Comparison of ENCODE assay signal across 8 mouse cellular contexts in the genomic region with DNA sequence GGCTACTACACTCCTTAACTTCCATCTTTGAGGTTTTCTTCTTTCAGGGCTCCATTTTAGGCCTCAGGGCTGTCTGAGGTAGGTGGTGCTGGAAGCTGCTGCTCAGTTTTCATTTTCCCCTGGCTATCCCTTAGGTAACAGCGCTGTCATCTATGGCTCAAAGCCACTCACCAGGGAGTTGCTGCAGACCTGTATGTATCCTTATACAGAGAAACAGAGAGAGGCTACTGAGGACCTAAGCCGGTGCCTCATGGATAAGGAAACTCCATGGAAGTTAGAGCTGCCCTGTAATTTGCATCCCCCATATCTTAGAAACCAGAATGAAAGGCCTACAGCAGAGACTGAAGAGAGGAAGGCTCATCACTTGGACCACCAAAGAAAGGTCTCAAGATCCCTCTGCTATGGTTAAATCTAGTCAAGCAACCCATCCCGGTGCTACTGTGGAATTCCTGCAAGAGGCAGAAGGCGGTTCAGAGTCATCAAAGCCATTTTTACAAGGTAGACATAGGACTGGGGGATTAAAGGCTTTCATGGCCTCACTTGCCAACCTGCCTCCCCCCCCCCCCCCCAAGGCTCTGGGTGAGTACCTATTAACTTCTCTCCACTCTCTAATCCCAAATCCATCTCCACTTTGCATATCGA. TPM values are rescaled to one million over a fixed set of nuclear protein-coding genes. Genes with fewer than 3 reads are reported as not detected.
A peak's percentile ranks its signal among the peaks of the same experiment; 100 is the strongest.
DNase-seq lines count a peak whose midpoint lies in the region; ATAC-seq and TF ChIP-seq lines count a peak whose summit lies in the region.

No protein-coding gene starts in this region.

- no peak for ATAC-seq in heart, embryonic 15.5 days (replicated peaks; ENCODE audit: insufficient number of reproducible peaks, insufficient read depth, low FRiP score, low read depth)

- H3K27ac ChIP-seq in gastrocnemius, adult 2 months: peak overlapping the region; percentile 96
- peak overlapping the region; percentile 97 for H3K27ac ChIP-seq in heart, embryonic 15.5 days
- peak overlapping the region; percentile 90 for H3K27ac ChIP-seq in macrophage

- H3K4me3 ChIP-seq in gastrocnemius, adult 2 months: peak overlapping the region; percentile 72
- H3K4me3 ChIP-seq in E14TG2a.4 (replicated peaks; ENCODE audit: low read length) (peak overlapping the region; percentile 91), macrophage (ENCODE audit: inconsistent target) (peak overlapping the region; percentile 85)
- H3K4me3 ChIP-seq in heart, embryonic 15.5 days: peak overlapping the region; percentile 85

- peaks cover 4% of the 10 kb centered on the region; the same call in 1 of the 2 replicates for H3K27me3 ChIP-seq in E14TG2a.4 (ENCODE audit: insufficient read depth, low read length)
- H3K27me3 ChIP-seq in heart, embryonic 15.5 days: no peaks in the 10 kb centered on the region

- no peaks in the 10 kb centered on the region for H3K9me3 ChIP-seq in E14TG2a.4 (ENCODE audit: low read length)
- no peaks in the 10 kb centered on the region for H3K9me3 ChIP-seq in heart, embryonic 15.5 days (replicated peaks)

- peaks cover 53% of the 10 kb centered on the region for H3K79me2 ChIP-seq in macrophage (ENCODE audit: inconsistent target)

- TF ChIP-seq CTCF in gastrocnemius, adult 2 months (IDR thresholded peaks at IDR 0.05): no peak
- no peak for TF ChIP-seq CTCF in E14TG2a.4 (conservative IDR thresholded peaks at IDR 0.05; ENCODE audit: low read length)

- H3K36me3 ChIP-seq in E14TG2a.4 (ENCODE audit: insufficient read depth, low read length): peaks cover 22% of the 10 kb centered on the region
- peaks cover 15% of the 10 kb centered on the region for H3K36me3 ChIP-seq in heart, embryonic 15.5 days
- H3K36me3 ChIP-seq in macrophage (ENCODE audit: inconsistent target): peaks cover 2% of the 10 kb centered on the region; the same call in 1 of the 2 replicates

- peak overlapping the region; percentile 90 for H3K4me2 ChIP-seq in heart, embryonic 15.5 days

- DNase-seq in gastrocnemius, adult 2 months: no peak
- DNase-seq in gastrocnemius, postnatal 14 days: no peak
- DNase-seq in T-cell, adult 2 months (ENCODE audit: low spot score): no peak
- no peak for DNase-seq in adrenal gland, adult (ENCODE audit: inconsistent age in 2 of 2, low spot score in 1 of 2)
- DNase-seq in left cerebral cortex, adult 11 months (ENCODE audit: low spot score): no peak

- H3K9ac ChIP-seq in heart, embryonic 15.5 days: peak overlapping the region; percentile 57

- H3K4me1 ChIP-seq in E14TG2a.4 (replicated peaks; ENCODE audit: low read depth, low read length): peaks cover 28% of the 10 kb centered on the region
- H3K4me1 ChIP-seq in heart, embryonic 15.5 days (replicated peaks): peaks cover 39% of the 10 kb centered on the region

- 74% methylated on average over 5 of the region's 5 CpGs for WGBS in heart, embryonic 15.5 days
- WGBS in macrophage (ENCODE audit: missing documents): 78% methylated on average over 5 of the region's 5 CpGs

- intact Hi-C loops in gastrocnemius, adult 2 months (cut with DNase I): loop anchor here (5.0 kb wide), 1 partner anchor 168 kb away; no protein-coding TSS in a partner anchor
- intact Hi-C loops in gastrocnemius, postnatal 14 days (cut with DNase I; ENCODE audit: low total_unique reads): no loop called here

RNA-seq across cellular contexts. Expression of a gene that starts 4.4 kb away (rescaled TPM):
- 10 to 100 TPM; 26.1 to 29.1 TPM for total RNA-seq in gastrocnemius, adult 2 months (2021)
- 10 to 100 TPM; 28.8 to 29.7 TPM for total RNA-seq in gastrocnemius, postnatal 14 days (2021)
- 61.8 and 71.6 TPM in 2 replicates for polyA plus RNA-seq in heart, embryonic 15.5 days (2015; fragmentation: Nextera tagmentation; extraction: Ambion mirVana)
- 100 to 1,000 TPM; 122 to 491 (median 295) TPM for total RNA-seq in macrophage (2018; cell fraction: chromatin; rRNA removed)
- 10 to 100 TPM; 23.5 to 49.1 (median 30.0) TPM for total RNA-seq in macrophage (2018; cell fraction: cytosol; rRNA removed)
- 100 to 1,000 TPM in 21 of 26 experiments, 10 to 100 TPM in 5; 82.3 to 303 (median 162) TPM for total RNA-seq in macrophage (2018; cell fraction: nucleus; rRNA removed)
- 32.9 to 57.2 TPM (median 33.9 TPM) in 3 replicates for polyA plus RNA-seq in macrophage (2018)

RNA-seq across cellular contexts. Expression of a gene that starts 11.4 kb away (rescaled TPM):
- total RNA-seq in gastrocnemius, adult 2 months (2021): 10 to 100 TPM; 31.1 to 36.5 TPM
- 10 to 100 TPM; 28.0 to 30.1 TPM for total RNA-seq in gastrocnemius, postnatal 14 days (2021)
- 38.9 and 45.5 TPM in 2 replicates for polyA plus RNA-seq in heart, embryonic 15.5 days (2015; fragmentation: Nextera tagmentation; extraction: Ambion mirVana)
- 100 to 1,000 TPM in 2 of 26 experiments, 10 to 100 TPM in 24; 38.7 to 108 (median 60.6) TPM for total RNA-seq in macrophage (2018; cell fraction: chromatin; rRNA removed)
- 10 to 100 TPM; 28.1 to 46.4 (median 36.0) TPM for total RNA-seq in macrophage (2018; cell fraction: cytosol; rRNA removed)
- total RNA-seq in macrophage (2018; cell fraction: nucleus; rRNA removed): 10 to 100 TPM; 31.5 to 58.8 (median 42.5) TPM
- polyA plus RNA-seq in macrophage (2018): 34.2 to 55.4 TPM (median 34.6 TPM) in 3 replicates

RNA-seq across cellular contexts. Expression of a gene that starts 12.4 kb away (rescaled TPM):
- 10 to 100 TPM; 17.6 to 20.3 TPM for total RNA-seq in gastrocnemius, adult 2 months (2021)
- 10 to 100 TPM; 20.5 to 20.9 TPM for total RNA-seq in gastrocnemius, postnatal 14 days (2021)
- polyA plus RNA-seq in heart, embryonic 15.5 days (2015; fragmentation: Nextera tagmentation; extraction: Ambion mirVana): 23.1 and 35.8 TPM in 2 replicates
- total RNA-seq in macrophage (2018; cell fraction: chromatin; rRNA removed): 100 to 1,000 TPM in 4 of 26 experiments, 10 to 100 TPM in 22; 19.9 to 129 (median 61.5) TPM
- 10 to 100 TPM in 10 of 26 experiments, 1 to 10 TPM in 16; 4.3 to 17.0 (median 9.1) TPM for total RNA-seq in macrophage (2018; cell fraction: cytosol; rRNA removed)
- 10 to 100 TPM in 25 of 26 experiments, 1 to 10 TPM in 1; 9.3 to 85.8 (median 32.2) TPM for total RNA-seq in macrophage (2018; cell fraction: nucleus; rRNA removed)
- polyA plus RNA-seq in macrophage (2018): 6.0 to 12.6 TPM (median 6.7 TPM) in 3 replicates

RNA-seq across cellular contexts. Expression of a gene that starts 18.8 kb away (rescaled TPM):
- total RNA-seq in gastrocnemius, adult 2 months (2021): 1 to 10 TPM; 1.5 to 1.7 TPM
- total RNA-seq in gastrocnemius, postnatal 14 days (2021): under 1 TPM; 0.78 to 0.84 TPM
- polyA plus RNA-seq in heart, embryonic 15.5 days (2015; fragmentation: Nextera tagmentation; extraction: Ambion mirVana): 9.6 and 14.9 TPM in 2 replicates
- 1 to 10 TPM in 19 of 26 experiments, under 1 TPM in 3, not detected in 4; 0.37 to 8.2 (median 1.9) TPM for total RNA-seq in macrophage (2018; cell fraction: chromatin; rRNA removed)
- total RNA-seq in macrophage (2018; cell fraction: cytosol; rRNA removed): 1 to 10 TPM; 2.0 to 5.1 (median 4.0) TPM
- total RNA-seq in macrophage (2018; cell fraction: nucleus; rRNA removed): 1 to 10 TPM in 21 of 26 experiments, under 1 TPM in 5; 0.30 to 6.7 (median 2.1) TPM
- polyA plus RNA-seq in macrophage (2018): 2.1 to 3.8 TPM (median 2.8 TPM) in 3 replicates

RNA-seq across cellular contexts. Expression of a gene that starts 60.0 kb away (rescaled TPM):
- 10 to 100 TPM; 43.7 to 46.6 TPM for total RNA-seq in gastrocnemius, adult 2 months (2021)
- total RNA-seq in gastrocnemius, postnatal 14 days (2021): 10 to 100 TPM; 47.8 to 51.8 TPM
- 70.3 and 83.3 TPM in 2 replicates for polyA plus RNA-seq in heart, embryonic 15.5 days (2015; fragmentation: Nextera tagmentation; extraction: Ambion mirVana)
- 10 to 100 TPM; 29.2 to 86.1 (median 54.2) TPM for total RNA-seq in macrophage (2018; cell fraction: chromatin; rRNA removed)
- total RNA-seq in macrophage (2018; cell fraction: cytosol; rRNA removed): 10 to 100 TPM; 58.1 to 91.1 (median 76.6) TPM
- total RNA-seq in macrophage (2018; cell fraction: nucleus; rRNA removed): 100 to 1,000 TPM in 4 of 26 experiments, 10 to 100 TPM in 22; 47.9 to 113 (median 73.1) TPM
- polyA plus RNA-seq in macrophage (2018): 50.7 to 68.7 TPM (median 60.0 TPM) in 3 replicates
